Mouse (Mus musculus) intestine, postnatal 0 days (tissue): ENCODE measurements at regions not wholly inside any gene's neighbourhood (a gene's known extent, or its start where the extent isn't known, plus 50 kb on each side); places are given as distances from the start of the nearest gene placed in this dataset.

Experiments used
- ATAC-seq: fragments of 200-750 bp; cut with Nextera tagmentation; 2 replicates; pipeline ENCODE4 v1.8.0; 2017; ENCODE audit warnings: mild to moderate bottlenecking, moderate TSS enrichment, moderate library complexity
- H3K27ac ChIP-seq: fragments of 300-500 bp; sonication (generic); 2 replicates; pipeline ENCODE4 v1.5.1; 2014; ENCODE audit warnings: mild to moderate bottlenecking, low read depth, low read length, moderate library complexity
- H3K27me3 ChIP-seq: fragments of 300-500 bp; sonication (generic); replicated peaks from 2 replicates; pipeline ENCODE4 v1.6.1; 2014; ENCODE audit warnings: low read length, mixed read lengths; ENCODE audit not compliant: control insufficient read depth, insufficient read depth
- H3K36me3 ChIP-seq: fragments of 300-500 bp; sonication (generic); 2 replicates; pipeline ENCODE4 v1.6.1; 2014; ENCODE audit warnings: mild to moderate bottlenecking, moderate library complexity; ENCODE audit not compliant: control insufficient read depth, insufficient read depth
- H3K4me1 ChIP-seq: fragments of 300-500 bp; sonication (generic); replicated peaks from 2 replicates; pipeline ENCODE4 v1.6.1; 2014; ENCODE audit warnings: antibody characterized with exemption, low read length, mixed read lengths; ENCODE audit not compliant: control insufficient read depth, insufficient read depth
- H3K4me2 ChIP-seq: fragments of 300-500 bp; sonication (generic); replicated peaks from 2 replicates; pipeline ENCODE4 v1.6.1; 2014; ENCODE audit warnings: low read depth, mild to moderate bottlenecking, moderate library complexity
- H3K4me3 ChIP-seq: fragments of 300-500 bp; sonication (generic); 2 replicates; pipeline ENCODE4 v1.5.1; 2014; ENCODE audit warnings: low read depth, low read length
- H3K9ac ChIP-seq: fragments of 300-500 bp; sonication (generic); 2 replicates; pipeline ENCODE4 v1.6.1; 2014; ENCODE audit warnings: mild to moderate bottlenecking, low read depth, low read length
- H3K9me3 ChIP-seq: fragments of 300-500 bp; sonication (generic); 2 replicates; pipeline ENCODE4 v1.6.1; 2016; ENCODE audit warnings: mixed run types; ENCODE audit not compliant: control insufficient read depth
- CTCF ChIP-seq: sonication (generic); IDR thresholded peaks from 2 replicates; pipeline ENCODE4 v1.5.1; 2016; ENCODE audit warnings: low read depth, mild to moderate bottlenecking, control low read depth, antibody characterized with exemption, moderate library complexity
- WGBS: fragments of 180-500 bp; shearing (Covaris S2); extraction: QIAGEN DNeasy Blood & Tissue Kit; methylation state at CpG from one replicate; pipeline ENCODE4 v1.1.7; 2014; 5-methylcytosine and 5-hydroxymethylcytosine counted together

DNA sequence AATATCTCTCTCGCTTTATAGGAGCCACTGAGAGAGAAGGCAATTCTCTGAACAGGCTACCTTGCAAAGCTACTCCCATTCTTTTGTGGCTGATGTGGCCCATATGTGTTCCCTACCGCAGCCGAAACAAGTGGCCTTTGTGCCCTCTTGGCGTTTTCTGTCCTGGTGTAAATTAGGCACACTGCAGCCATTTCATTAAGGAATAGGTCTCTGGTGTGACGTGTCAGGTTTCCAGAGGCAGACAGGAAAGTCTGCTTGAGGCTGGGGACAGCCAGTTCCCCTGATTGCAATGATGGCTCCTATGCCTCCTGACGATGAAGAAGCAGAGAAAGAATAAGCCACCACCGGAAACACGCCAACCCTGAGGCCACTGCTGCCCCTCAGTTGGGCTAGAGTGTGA is 59.3 kb upstream of the Bcor start:
- Histone ChIP-seq H3K4me1 (no peaks in the 10 kb centered on the region), H3K36me3 (no peaks in the 10 kb centered on the region), H3K4me3 (no peak overlapping the region), H3K27ac (no peak overlapping the region), H3K9ac (no peak overlapping the region), H3K27me3 (no peaks in the 10 kb centered on the region), H3K4me2 (no peak overlapping the region), H3K9me3 (no peaks in the 10 kb centered on the region)
- no peak for ATAC-seq
- TF ChIP-seq CTCF, result no peak
- WGBS, result 82% methylated on average over 8 of the region's 8 CpGs

DNA sequence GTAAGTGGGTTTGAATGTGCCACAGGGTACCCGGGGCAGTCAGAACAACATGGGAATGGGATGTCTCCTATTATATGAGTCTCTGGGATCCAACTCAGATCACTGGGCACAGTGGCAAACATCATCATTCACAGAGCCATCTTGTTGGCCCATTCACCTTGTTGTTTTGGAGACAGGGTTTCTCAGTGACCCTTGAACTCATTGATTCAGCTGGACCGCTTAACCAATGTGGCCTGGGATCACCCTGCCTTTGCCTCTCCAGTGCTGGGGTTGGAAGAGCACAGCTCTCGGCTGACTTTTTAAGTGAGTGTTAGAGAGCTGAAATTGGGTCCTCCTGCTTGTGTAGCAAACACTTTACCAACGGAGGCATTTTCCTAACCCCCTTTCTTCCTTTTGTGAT is 64.2 kb upstream of the Bcor start:
- Histone ChIP-seq H3K9ac (no peak overlapping the region), H3K4me1 (no peaks in the 10 kb centered on the region), H3K4me3 (no peak overlapping the region), H3K36me3 (no peaks in the 10 kb centered on the region), H3K4me2 (no peak overlapping the region), H3K9me3 (no peaks in the 10 kb centered on the region), H3K27me3 (no peaks in the 10 kb centered on the region), H3K27ac (no peak overlapping the region)
- no peak for ATAC-seq
- no peak for TF ChIP-seq CTCF
- WGBS, result 78% methylated on average over 4 of the region's 4 CpGs

DNA sequence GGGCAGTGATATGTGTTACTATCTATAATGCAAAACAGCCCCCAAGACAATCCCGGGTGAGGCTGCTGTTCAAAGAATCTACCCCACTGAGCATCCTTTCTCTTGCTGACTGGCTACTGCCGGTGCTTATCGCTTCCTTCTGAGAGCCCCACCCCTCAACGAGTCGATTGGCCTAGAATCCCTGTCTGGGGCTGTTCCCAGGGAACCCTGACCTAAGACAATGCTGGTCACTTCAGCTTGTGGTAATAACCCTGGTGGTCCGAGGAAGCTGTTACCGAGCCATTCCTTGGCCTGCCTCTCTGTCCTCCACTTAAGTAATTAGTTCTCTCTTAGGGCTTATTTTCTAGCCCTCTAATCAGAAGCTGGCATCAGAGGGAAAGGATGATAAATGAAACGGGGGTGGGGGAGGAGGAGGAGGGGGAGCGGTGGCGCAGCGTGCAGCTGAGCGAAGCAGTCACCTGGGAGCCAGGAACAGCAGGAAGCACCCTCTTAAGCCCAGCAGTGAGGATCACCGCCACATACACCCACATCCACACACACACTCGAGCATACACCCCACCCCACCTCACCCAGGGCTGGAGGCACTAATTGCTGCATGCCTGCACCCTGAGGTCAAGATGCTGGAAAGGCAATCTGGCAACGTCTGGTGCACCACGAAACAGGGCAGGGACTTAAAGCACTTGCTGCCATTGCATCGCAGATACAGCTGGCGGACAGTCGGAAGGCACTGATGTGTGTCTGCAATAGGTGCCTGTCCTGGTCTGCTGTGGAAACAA is 65.1 kb upstream of the Bcor start:
- no peaks in the 10 kb centered on the region for H3K9me3 ChIP-seq
- TF ChIP-seq CTCF, result no peak
- H3K4me1 ChIP-seq, result no peaks in the 10 kb centered on the region
- H3K36me3 ChIP-seq, result no peaks in the 10 kb centered on the region
- ATAC-seq, result no peak
- no peak overlapping the region for H3K27ac ChIP-seq
- no peaks in the 10 kb centered on the region for H3K27me3 ChIP-seq
- H3K4me2 ChIP-seq, result 0 out of 2 replicates have a peak overlapping the region, but pooled peaks have one; percentile 13
- H3K4me3 ChIP-seq, result no peak overlapping the region
- WGBS, result 14% methylated on average over 17 of the region's 19 CpGs
- H3K9ac ChIP-seq, result no peak overlapping the region

DNA sequence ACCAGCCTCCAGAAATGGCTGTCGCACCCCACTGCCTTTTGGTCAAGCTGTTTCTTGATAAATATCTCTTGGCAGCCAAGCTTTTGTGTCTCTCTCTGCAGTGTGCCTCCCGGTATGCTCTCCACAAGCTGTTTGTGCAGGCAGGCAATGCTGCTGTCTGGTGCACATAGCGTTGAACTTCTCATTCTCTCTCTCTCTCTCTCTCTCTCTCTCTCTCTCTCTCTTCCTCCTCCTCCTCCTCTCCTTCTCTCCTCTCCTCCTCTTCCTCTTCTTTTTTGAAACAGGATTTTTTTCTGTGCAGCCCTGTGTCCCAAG is 65.7 kb upstream of the Bcor start:
- ATAC-seq, result no peak
- no peak overlapping the region for H3K9ac ChIP-seq
- WGBS, result 37% methylated on average over 3 of the region's 3 CpGs
- no peak for TF ChIP-seq CTCF
- H3K4me3 ChIP-seq, result no peak overlapping the region
- H3K27ac ChIP-seq, result no peak overlapping the region
- H3K4me2 ChIP-seq, result no peak overlapping the region
- no peaks in the 10 kb centered on the region for H3K27me3 ChIP-seq
- H3K36me3 ChIP-seq, result no peaks in the 10 kb centered on the region
- no peaks in the 10 kb centered on the region for H3K9me3 ChIP-seq
- H3K4me1 ChIP-seq, result no peaks in the 10 kb centered on the region

DNA sequence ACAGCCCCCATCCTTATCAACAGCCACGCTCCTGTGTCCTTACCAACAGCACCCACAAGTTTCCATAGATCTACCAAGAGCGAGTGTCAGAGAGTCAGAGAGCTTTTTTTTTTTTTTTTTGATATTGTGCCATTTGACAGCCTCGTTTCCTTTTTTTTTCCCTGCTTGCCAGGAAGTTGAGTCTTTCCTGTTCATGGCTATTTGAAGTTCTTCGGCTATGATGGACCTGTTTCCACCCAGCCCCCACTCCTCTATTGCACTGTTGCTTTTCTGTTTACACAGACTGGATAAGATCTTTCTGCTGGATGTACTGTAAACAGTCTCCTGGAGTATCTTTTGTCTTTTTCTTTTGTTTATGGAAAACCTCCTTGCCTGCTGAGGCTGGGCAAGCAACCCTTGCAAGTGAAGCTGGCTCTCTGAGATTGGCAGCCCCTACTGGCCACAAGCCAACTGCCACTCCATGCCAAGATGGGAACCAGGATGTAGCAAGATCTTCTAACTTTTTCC is 80.4 kb upstream of the Bcor start:
- H3K36me3 ChIP-seq, result no peaks in the 10 kb centered on the region
- TF ChIP-seq CTCF, result no peak
- no peaks in the 10 kb centered on the region for H3K27me3 ChIP-seq
- no peaks in the 10 kb centered on the region for H3K4me1 ChIP-seq
- no peaks in the 10 kb centered on the region for H3K9me3 ChIP-seq
- H3K27ac ChIP-seq, result no peak overlapping the region
- no peak overlapping the region for H3K9ac ChIP-seq
- no peak overlapping the region for H3K4me2 ChIP-seq
- ATAC-seq, result no peak
- WGBS, result 36% methylated on average over 4 of the region's 4 CpGs
- H3K4me3 ChIP-seq, result no peak overlapping the region

DNA sequence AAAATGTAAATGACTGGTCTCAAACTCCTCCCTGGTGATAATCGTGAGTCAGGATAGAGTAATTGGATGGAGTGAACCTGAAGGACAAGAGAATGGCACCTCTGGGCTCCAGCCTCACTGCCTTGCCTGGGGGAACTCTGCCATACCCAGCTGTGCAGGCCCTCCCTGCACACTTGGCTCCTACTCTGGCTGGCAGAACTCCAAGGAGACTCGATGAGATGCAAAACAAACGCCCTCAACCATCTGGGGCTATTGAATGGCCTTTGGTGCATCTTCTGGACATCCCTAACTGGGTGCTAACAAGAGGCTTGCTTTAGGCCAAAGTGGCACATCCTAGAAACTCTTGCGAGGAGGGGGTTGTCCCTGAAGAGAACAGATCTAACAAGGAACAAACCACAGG is 81.6 kb upstream of the Bcor start:
- no peak overlapping the region for H3K4me3 ChIP-seq
- H3K36me3 ChIP-seq, result no peaks in the 10 kb centered on the region
- no peak overlapping the region for H3K27ac ChIP-seq
- no peak for TF ChIP-seq CTCF
- no peaks in the 10 kb centered on the region for H3K9me3 ChIP-seq
- no peaks in the 10 kb centered on the region for H3K27me3 ChIP-seq
- ATAC-seq, result no peak
- 57% methylated on average over 4 of the region's 4 CpGs for WGBS
- no peaks in the 10 kb centered on the region for H3K4me1 ChIP-seq
- H3K4me2 ChIP-seq, result no peak overlapping the region
- H3K9ac ChIP-seq, result no peak overlapping the region

DNA sequence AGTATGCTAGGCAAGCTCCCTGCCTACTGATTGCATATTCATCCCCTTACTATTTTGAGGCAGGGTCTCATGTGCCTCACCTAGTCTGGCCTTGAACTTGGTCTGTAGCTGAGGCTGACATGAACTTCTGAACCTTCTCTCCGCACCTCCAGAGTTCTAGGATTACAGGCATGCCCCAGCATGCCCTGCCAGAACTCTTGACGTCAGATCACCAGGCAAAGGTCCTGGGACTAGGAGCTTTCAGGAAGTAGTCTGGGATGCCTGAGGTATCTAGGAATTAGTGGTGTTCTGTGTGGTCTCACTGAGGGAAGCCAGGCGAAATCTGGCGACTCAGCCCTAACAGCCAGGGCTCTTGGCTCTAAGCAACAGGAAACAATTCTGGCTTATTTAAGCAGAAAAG is 88.9 kb upstream of the Bcor start:
- Histone ChIP-seq H3K9ac (no peak overlapping the region), H3K9me3 (no peaks in the 10 kb centered on the region), H3K36me3 (no peaks in the 10 kb centered on the region), H3K4me3 (no peak overlapping the region), H3K4me1 (no peaks in the 10 kb centered on the region), H3K4me2 (no peak overlapping the region), H3K27me3 (no peaks in the 10 kb centered on the region), H3K27ac (no peak overlapping the region)
- 57% methylated on average over 4 of the region's 4 CpGs for WGBS
- TF ChIP-seq CTCF, result no peak
- ATAC-seq, result no peak
